Mouse (Mus musculus): ENCODE results near the gene Vmn2r57.
A peak's percentile ranks its signal among the peaks of the same experiment; 100 is the strongest.
"Not testable (repeated sequence)": the region's sequence is repeated elsewhere in the genome, so short reads cannot be mapped to it uniquely, and the experiment has no call there.

Gene Vmn2r57

GRCm38 (mm10) chr7:41448596-41448995, at the start of gene Vmn2r57:
Vmn2r57 (minus strand) TSS chr7:41448696.
- DNase-seq = not testable (repeated sequence)

GRCm38 (mm10) chr7:41497871-41498270, 49.4 kb upstream of the Vmn2r57 start:
- peak; percentile 92 for DNase-seq

GRCm38 (mm10) chr7:41451864-41452263, 3.4 kb upstream of the Vmn2r57 start:
- no peak for DNase-seq

- DNase-seq = no peak
Observed at GRCm38 (mm10) chr7:41394130-41394529, 54.4 kb downstream of the Vmn2r57 start.

- peak; percentile 99 for DNase-seq
Observed at GRCm38 (mm10) chr7:41393048-41393971, 55.2 kb downstream of the Vmn2r57 start, which contains the start of gene AI987944. AI987944 (minus strand) TSS chr7:41393379.
